Comparison of ENCODE assay signal across 11 mouse cellular contexts in the genomic region with DNA sequence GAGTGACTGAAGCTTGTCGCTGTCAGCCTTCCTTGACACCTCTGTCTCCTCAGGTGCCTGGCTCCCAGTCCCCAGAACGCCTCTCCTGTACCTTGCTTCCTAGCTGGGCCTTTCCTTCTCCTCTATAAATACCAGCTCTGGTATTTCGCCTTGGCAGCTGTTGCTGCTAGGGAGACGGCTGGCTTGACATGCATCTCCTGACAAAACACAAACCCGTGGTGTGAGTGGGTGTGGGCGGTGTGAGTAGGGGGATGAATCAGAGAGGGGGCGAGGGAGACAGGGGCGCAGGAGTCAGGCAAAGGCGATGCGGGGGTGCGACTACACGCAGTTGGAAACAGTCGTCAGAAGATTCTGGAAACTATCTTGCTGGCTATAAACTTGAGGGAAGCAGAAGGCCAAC. TPM values are rescaled to one million over a fixed set of nuclear protein-coding genes. Genes with fewer than 3 reads are reported as not detected.
DNase-seq lines count a peak whose midpoint lies in the region; TF ChIP-seq lines count a peak whose summit lies in the region.
"Had no signal": no experiment of that assay in that cellular context is flagged by ENCODE, and none has a peak within 500 bp of the region (broad histone marks: within the 10 kb centered on the region; RNA-seq: fewer than 3 reads in every experiment).

No protein-coding gene starts in this region.

- H3K36me3 ChIP-seq in heart, embryonic 10.5 days = peaks cover 23% of the 10 kb centered on the region
- no peaks in the 10 kb centered on the region for H3K36me3 ChIP-seq in forebrain, embryonic 10.5 days (replicated peaks)
- H3K36me3 ChIP-seq: limb, embryonic 15.5 days had no signal

- peak overlapping the region; percentile 99 for H3K27ac ChIP-seq in gastrocnemius, adult 2 months
- peak overlapping the region; percentile 91 for H3K27ac ChIP-seq in heart, embryonic 10.5 days
- H3K27ac ChIP-seq in forebrain, embryonic 10.5 days = no peak overlapping the region
- H3K27ac ChIP-seq: forebrain, embryonic 13.5 days had no signal

- intact Hi-C loops in gastrocnemius, adult 2 months (cut with DNase I) = loop anchor here (1.0 to 5.0 kb wide), 2 partner anchors 14 to 73 kb away; no protein-coding TSS in a partner anchor
- intact Hi-C loops in gastrocnemius, postnatal 14 days (cut with DNase I; ENCODE audit: low total_unique reads) = no loop called here
- intact Hi-C loops in left cerebral cortex, postnatal 36 days (cut with DNase I) = no loop called here

- DNase-seq in gastrocnemius, adult 2 months = peak; percentile 76
- no peak for DNase-seq in gastrocnemius, postnatal 14 days
- peak; percentile 59 for DNase-seq in NIH3T3 (ENCODE audit: low read depth)
- DNase-seq in heart, embryonic 10.5 days (ENCODE audit: low spot score) = no peak
- DNase-seq in left cerebral cortex, postnatal 36 days (ENCODE audit: low spot score in 2 of 2) = peak; percentile 61 to 66
- no peak for DNase-seq in adrenal gland, postnatal 4 days (ENCODE audit: low spot score in 2 of 2)
- no peak for DNase-seq in forebrain, embryonic 10.5 days (ENCODE audit: extremely low spot score, low spot score)
- DNase-seq in yolk sac, embryonic 10.5 days (ENCODE audit: low spot score) = no peak
- DNase-seq: cerebellum, adult 11-12 months had no signal

- no peaks in the 10 kb centered on the region for H3K9me3 ChIP-seq in heart, embryonic 10.5 days
- H3K9me3 ChIP-seq in forebrain, embryonic 10.5 days = no peaks in the 10 kb centered on the region
- H3K9me3 ChIP-seq: forebrain, embryonic 13.5 days; limb, embryonic 15.5 days had no signal

- H3K4me1 ChIP-seq in heart, embryonic 10.5 days = peaks cover 57% of the 10 kb centered on the region
- peaks cover 16% of the 10 kb centered on the region for H3K4me1 ChIP-seq in forebrain, embryonic 10.5 days

- peaks cover 23% of the 10 kb centered on the region for H3K27me3 ChIP-seq in heart, embryonic 10.5 days (ENCODE audit: insufficient read depth, poor library complexity, severe bottlenecking)
- H3K27me3 ChIP-seq in forebrain, embryonic 10.5 days (ENCODE audit: poor library complexity, severe bottlenecking) = peaks cover 70% of the 10 kb centered on the region

- 37% methylated on average over 13 of the region's 13 CpGs for WGBS in heart, embryonic 10.5 days
- 81% methylated on average over 13 of the region's 13 CpGs for WGBS in forebrain, embryonic 10.5 days

- peak overlapping the region; percentile 89 for H3K4me3 ChIP-seq in gastrocnemius, adult 2 months
- H3K4me3 ChIP-seq in heart, embryonic 10.5 days = peak overlapping the region; percentile 65
- no peak overlapping the region for H3K4me3 ChIP-seq in forebrain, embryonic 10.5 days

- TF ChIP-seq CTCF in gastrocnemius, adult 2 months (IDR thresholded peaks at IDR 0.05) = no peak

RNA-seq across cellular contexts. Expression of a gene that starts 0.8 kb away (rescaled TPM):
- 1,000 to 10,000 TPM; 2,035 to 2,198 TPM for total RNA-seq in gastrocnemius, adult 2 months (2021)
- total RNA-seq in gastrocnemius, postnatal 14 days (2021) = 1,000 to 10,000 TPM; 1,553 to 1,562 TPM
- 341 and 642 TPM in 2 replicates for polyA plus RNA-seq in heart, embryonic 10.5 days (2016; fragmentation: Nextera tagmentation; extraction: Ambion mirVana)
- 1 to 10 TPM in 1 of 2 experiments, under 1 TPM in 1; 0.84 to 1.5 TPM for total RNA-seq in left cerebral cortex, postnatal 36 days (2021)
- 10 to 100 TPM; 40.5 to 78.8 TPM for total RNA-seq in adrenal gland, postnatal 4 days (2021)
- 2.6 and 4.3 TPM in 2 replicates for polyA plus RNA-seq in forebrain, embryonic 10.5 days (2016; fragmentation: Nextera tagmentation; extraction: Ambion mirVana)

RNA-seq across cellular contexts. Expression of a gene that starts 15.8 kb away (rescaled TPM):
- total RNA-seq in gastrocnemius, adult 2 months (2021) = 100 to 1,000 TPM; 268 to 311 TPM
- total RNA-seq in gastrocnemius, postnatal 14 days (2021) = 100 to 1,000 TPM; 167 to 173 TPM
- polyA plus RNA-seq in heart, embryonic 10.5 days (2016; fragmentation: Nextera tagmentation; extraction: Ambion mirVana) = 77.9 and 80.0 TPM in 2 replicates
- total RNA-seq in left cerebral cortex, postnatal 36 days (2021) = 100 to 1,000 TPM; 173 to 212 TPM
- 10 to 100 TPM; 32.4 to 33.7 TPM for total RNA-seq in adrenal gland, postnatal 4 days (2021)
- 23.2 and 29.3 TPM in 2 replicates for polyA plus RNA-seq in forebrain, embryonic 10.5 days (2016; fragmentation: Nextera tagmentation; extraction: Ambion mirVana)

RNA-seq across cellular contexts. Expression of a gene that starts 41.6 kb away (rescaled TPM):
- total RNA-seq in gastrocnemius, adult 2 months (2021) = 10 to 100 TPM; 40.9 to 49.6 TPM
- total RNA-seq in gastrocnemius, postnatal 14 days (2021) = 10 to 100 TPM; 52.7 to 54.6 TPM
- polyA plus RNA-seq in heart, embryonic 10.5 days (2016; fragmentation: Nextera tagmentation; extraction: Ambion mirVana) = 142 and 144 TPM in 2 replicates
- 10 to 100 TPM; 51.9 to 55.9 TPM for total RNA-seq in left cerebral cortex, postnatal 36 days (2021)
- total RNA-seq in adrenal gland, postnatal 4 days (2021) = 100 to 1,000 TPM; 106 to 113 TPM
- polyA plus RNA-seq in forebrain, embryonic 10.5 days (2016; fragmentation: Nextera tagmentation; extraction: Ambion mirVana) = 124 and 126 TPM in 2 replicates

Comparison
In these comparisons a context has a peak if more than half of its experiments do, and no peak if none do; other contexts are left out.
1. DNase-seq: peak in gastrocnemius, adult 2 months (single experiment), NIH3T3 (single experiment) and left cerebral cortex, postnatal 36 days (2 of 2); none in gastrocnemius, postnatal 14 days (single experiment), heart, embryonic 10.5 days (single experiment), adrenal gland, postnatal 4 days (0 of 2), forebrain, embryonic 10.5 days (single experiment) and yolk sac, embryonic 10.5 days (single experiment).
2. RNA of a gene that starts 0.8 kb away (total RNA-seq): 2,035 to 2,198 TPM in gastrocnemius, adult 2 months and 1,553 to 1,562 TPM in gastrocnemius, postnatal 14 days; 40.5 to 78.8 TPM in adrenal gland, postnatal 4 days and 0.84 to 1.5 TPM in left cerebral cortex, postnatal 36 days; every median in the first group is over 10 times any median in the second.
3. RNA of a gene that starts 15.8 kb away (total RNA-seq): 268 to 311 TPM in gastrocnemius, adult 2 months, 173 to 212 TPM in left cerebral cortex, postnatal 36 days and 167 to 173 TPM in gastrocnemius, postnatal 14 days; 32.4 to 33.7 TPM in adrenal gland, postnatal 4 days; every median in the first group is over 4 times any median in the second.